ENCODE assay signal across 8 mouse cellular contexts in the genomic region with DNA sequence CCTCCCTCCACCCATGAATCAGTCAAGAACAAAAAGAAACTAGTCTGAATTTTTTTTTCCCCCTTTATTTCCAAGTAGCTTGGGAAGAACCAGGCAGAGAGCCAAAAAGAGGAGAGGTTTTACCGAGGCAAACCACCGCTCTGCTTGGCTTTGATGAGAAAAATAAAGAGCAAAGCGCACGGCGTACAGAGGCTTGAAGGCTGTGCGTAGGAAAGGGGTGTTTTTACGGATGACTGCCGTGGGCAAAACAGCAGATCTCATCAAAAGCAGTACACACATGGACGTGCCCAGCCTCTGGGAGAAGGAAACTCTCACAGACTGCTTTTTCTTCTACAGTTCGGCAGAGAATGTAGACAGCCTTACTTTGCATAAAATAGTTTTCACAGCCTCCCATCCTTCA.
DNase-seq lines count a peak whose midpoint lies in the region; ATAC-seq and TF ChIP-seq lines count a peak whose summit lies in the region.

No protein-coding gene starts in this region.

- no peak for DNase-seq in gastrocnemius, adult 2 months
- DNase-seq in gastrocnemius, postnatal 4 days (ENCODE audit: low spot score in 2 of 2): no peak
- peak; percentile 40 for DNase-seq in adrenal gland, postnatal 14 days
- DNase-seq in forebrain, postnatal 0 days: peak; percentile 84
- peak; percentile 11 to 30 for DNase-seq in layer of hippocampus, postnatal 36 days
- peak; percentile 50 to 54 for DNase-seq in right cerebral cortex, postnatal 10 days (ENCODE audit: low spot score in 2 of 2)
- DNase-seq in spleen, postnatal 14 days (ENCODE audit: low spot score in 2 of 2): no peak

- no peaks in the 10 kb centered on the region for H3K27me3 ChIP-seq in forebrain, postnatal 0 days (ENCODE audit: insufficient read depth, low read length)

- peak overlapping the region; percentile 23 for H3K9ac ChIP-seq in forebrain, postnatal 0 days

- peaks cover 11% of the 10 kb centered on the region for H3K4me1 ChIP-seq in forebrain, postnatal 0 days (ENCODE audit: insufficient read depth)

- WGBS in forebrain, postnatal 0 days: 3% methylated on average over 10 of the region's 10 CpGs

- ATAC-seq in forebrain, postnatal 0 days: peak; percentile 83
- ATAC-seq in cerebellum, adult (ENCODE audit: insufficient number of reproducible peaks, low FRiP score, low TSS enrichment): no peak

- H3K27ac ChIP-seq in gastrocnemius, adult 2 months: peak overlapping the region; percentile 43; the same call in 1 of the 2 replicates
- peak overlapping the region; percentile 60 for H3K27ac ChIP-seq in forebrain, postnatal 0 days (ENCODE audit: low read depth, low read length)

- no peaks in the 10 kb centered on the region for H3K36me3 ChIP-seq in forebrain, postnatal 0 days (ENCODE audit: insufficient read depth)

- TF ChIP-seq CTCF in gastrocnemius, adult 2 months (IDR thresholded peaks at IDR 0.05): no peak
- TF ChIP-seq CTCF in forebrain, postnatal 0 days (IDR thresholded peaks at IDR 0.05; ENCODE audit: low read depth): no peak

- intact Hi-C loops in gastrocnemius, adult 2 months (cut with DNase I): loop anchor here (5.0 kb wide), 2 partner anchors 73 to 88 kb away; no protein-coding TSS in a partner anchor

- no peaks in the 10 kb centered on the region for H3K9me3 ChIP-seq in forebrain, postnatal 0 days (ENCODE audit: low read length)

- H3K4me3 ChIP-seq in gastrocnemius, adult 2 months: peak overlapping the region; percentile 40
- peak overlapping the region; percentile 21 for H3K4me3 ChIP-seq in forebrain, postnatal 0 days (ENCODE audit: low read depth, low read length)

- peak overlapping the region; percentile 45 for H3K4me2 ChIP-seq in forebrain, postnatal 0 days (ENCODE audit: low read depth)

Comparison
In these comparisons a context has a peak if more than half of its experiments do, and no peak if none do; other contexts are left out.
1. DNase-seq: peak in adrenal gland, postnatal 14 days (single experiment), forebrain, postnatal 0 days (single experiment), layer of hippocampus, postnatal 36 days (2 of 2) and right cerebral cortex, postnatal 10 days (2 of 2); none in gastrocnemius, adult 2 months (single experiment), gastrocnemius, postnatal 4 days (0 of 2) and spleen, postnatal 14 days (0 of 2).